Mouse (Mus musculus): ENCODE measurements at regions not wholly inside any gene's neighbourhood (a gene's known extent, or its start where the extent isn't known, plus 50 kb on each side); places are given as distances from the start of the nearest gene placed in this dataset.
A peak's percentile ranks its signal among the peaks of the same experiment; 100 is the strongest.

DNA sequence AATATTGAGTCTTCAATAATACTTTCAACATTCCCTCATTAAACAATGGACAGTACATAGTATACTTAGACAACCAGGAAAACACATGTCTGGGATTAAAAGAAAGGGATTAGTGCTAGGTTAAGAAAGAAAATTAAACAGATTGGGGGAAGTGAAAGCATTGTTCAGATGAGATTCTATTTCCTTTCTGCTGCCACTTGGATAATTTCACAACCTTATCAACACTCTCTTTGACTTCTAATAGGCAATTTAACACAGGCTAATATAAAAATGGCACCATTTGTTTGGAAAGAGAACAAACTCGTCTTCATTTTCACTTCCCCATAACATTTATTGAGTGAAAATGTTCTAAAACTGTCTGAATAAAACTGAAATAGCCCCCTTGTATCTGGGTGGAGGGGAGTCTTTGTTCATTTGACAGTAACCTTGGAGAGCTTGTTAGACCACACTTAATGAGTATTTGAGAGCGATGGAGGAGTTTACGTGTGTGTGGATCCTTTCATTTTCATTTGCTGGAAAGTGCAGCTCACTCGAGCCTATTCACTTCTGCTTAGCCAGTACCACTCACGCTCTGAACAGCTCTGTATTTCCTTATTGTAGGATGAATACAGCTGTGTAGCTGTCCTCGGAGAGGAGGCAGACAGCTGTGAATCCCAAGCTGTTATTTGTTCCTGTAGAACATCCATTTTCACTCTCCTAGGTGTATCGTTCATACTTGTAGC is 366.7 kb downstream of the Kctd12 start:
- DNase-seq: no peak

DNA sequence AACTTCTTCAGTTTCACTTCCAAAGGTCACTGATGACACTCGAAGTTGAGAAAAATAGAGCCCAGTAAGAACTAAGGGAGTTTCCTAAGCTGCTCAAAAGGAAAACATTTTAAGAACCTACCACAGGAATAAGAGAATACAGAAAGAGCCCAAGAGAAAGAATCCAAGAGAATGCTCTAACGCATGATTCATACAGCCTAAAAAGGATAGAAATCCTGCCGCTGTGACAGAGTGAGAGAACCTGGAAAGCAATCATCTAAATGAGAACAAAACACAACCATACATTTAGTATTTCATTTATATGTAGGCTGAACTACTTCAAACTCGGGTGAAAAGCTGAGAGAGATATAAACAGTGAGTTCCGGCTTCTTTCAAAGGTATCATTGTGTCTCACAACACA is 376.4 kb downstream of the Kctd12 start:
- DNase-seq: no peak

DNA sequence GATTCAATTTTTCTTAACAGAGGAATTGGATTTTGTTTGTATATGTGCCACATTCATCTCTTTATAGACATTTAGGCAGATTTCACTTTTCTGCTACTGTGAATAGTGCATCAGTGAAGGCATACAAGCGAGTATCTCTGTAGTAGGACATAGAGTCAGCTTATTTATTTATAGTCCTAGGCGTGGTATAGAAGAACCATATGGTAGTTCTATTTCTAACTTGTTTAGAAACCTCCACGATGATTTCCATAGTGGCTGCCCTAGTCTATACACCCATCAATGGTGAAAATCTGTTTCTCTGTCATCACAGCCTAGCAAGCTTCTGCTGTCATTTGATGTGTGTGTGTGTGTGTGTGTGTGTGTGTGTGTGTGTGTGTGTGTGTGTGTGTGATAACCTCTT is 387.6 kb downstream of the Kctd12 start:
- no peak for DNase-seq

DNA sequence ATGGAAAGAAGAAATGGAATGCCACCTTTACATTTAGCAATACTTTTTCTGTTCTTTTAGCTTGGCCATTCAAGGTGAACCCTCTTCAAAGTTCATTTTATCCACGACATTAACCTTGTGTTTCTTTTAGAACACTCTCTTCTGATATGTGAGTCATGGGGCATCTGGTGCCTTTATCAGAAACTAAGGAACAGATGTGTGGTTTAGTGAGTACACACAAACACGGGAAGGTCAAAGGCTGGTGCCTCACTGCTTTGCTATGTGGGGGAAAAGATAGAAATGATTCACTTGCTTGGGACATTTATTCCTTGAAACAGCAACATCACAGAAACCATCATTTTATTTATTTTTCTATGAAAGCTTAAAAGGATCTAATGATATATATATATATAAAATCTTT is 428.7 kb downstream of the Kctd12 start:
- no peak for DNase-seq

DNA sequence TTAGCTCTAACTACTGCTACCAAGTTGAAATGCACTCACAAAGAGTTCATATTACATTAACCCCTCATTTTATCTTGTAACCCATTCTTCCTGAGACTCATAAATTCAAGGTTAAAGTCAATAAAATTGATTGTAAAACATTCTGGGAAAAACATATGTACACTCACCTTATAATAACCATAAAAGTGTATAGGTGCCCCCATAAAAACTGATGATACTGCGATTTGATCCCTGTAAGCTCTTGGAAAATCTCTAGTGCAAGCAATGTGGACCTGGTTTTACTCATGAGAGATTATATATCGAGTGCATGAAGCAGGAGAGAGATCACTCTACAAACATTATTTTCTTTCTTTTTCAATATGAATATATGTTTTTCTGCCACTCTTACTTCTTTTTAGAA is 429.8 kb downstream of the Kctd12 start:
- DNase-seq: no peak

DNA sequence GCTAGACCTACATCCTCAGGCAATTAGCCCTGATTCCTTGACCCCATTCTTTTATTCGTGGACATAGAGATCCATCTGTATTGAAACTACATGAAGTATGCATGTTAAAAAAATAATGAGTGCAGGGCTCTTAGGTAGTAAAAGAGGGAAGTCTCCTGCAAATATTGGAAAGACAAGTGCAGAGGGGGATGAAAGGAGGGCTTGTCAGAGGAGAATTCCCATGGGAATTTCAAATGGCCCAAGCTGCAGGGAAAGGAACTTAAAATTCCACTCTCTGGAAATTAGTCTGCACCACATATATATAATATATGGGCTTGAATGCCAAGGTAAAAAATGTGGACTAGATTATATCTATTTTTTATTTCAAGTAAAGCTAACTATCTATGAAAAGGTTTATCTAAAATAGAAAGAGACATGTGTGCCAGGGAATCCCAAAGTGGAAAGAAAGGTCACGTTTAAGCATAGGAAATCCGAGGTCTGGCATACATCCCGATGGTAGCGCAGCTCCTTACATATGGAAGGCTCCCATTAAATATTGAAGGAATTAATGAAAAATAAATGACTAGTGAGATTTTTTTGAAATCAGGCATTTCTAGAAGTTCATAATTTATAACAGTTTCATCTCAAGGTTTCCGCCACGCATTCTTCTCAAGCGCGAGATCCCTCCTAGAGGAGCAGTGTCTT is 457.4 kb downstream of the Kctd12 start:
- DNase-seq: no peak

DNA sequence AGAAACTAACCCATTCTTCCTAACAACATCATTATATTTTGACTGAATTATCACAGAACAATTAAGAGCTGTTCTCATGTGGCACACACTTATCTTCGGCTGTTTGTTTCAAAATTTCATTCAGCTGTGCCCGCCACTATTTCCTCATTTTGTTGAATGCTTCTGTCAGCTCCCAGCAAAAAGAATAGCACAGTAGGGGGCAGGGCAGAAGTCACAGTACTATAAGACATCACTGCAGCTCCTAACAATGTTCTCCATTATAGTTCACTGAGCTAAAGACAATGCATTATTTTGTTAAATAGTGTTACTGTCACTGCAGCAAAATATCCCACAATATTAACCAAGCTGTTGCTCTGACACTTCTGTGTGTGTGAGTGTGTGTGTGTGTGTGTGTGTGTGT is 465.7 kb downstream of the Kctd12 start:
- no peak for DNase-seq

DNA sequence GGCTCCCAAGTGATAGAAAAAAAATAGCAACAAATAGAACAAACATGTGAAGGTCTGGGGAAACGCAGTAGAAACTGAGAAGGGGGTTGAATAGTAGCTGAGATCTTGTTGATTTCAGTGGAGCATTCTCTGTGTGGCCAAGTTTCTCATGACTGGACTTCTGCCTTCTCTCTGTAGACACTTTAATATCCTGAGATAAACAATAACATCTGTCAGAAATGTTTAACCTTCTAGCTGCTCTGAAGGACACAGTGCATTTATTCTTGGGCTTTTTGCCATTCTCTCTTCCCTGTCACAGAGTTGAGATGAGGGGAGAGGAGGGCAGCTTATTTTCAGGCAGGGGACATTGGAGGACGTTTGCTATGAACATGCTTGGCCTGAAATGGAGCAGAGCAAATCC is 467.9 kb downstream of the Kctd12 start:
- DNase-seq: no peak

DNA sequence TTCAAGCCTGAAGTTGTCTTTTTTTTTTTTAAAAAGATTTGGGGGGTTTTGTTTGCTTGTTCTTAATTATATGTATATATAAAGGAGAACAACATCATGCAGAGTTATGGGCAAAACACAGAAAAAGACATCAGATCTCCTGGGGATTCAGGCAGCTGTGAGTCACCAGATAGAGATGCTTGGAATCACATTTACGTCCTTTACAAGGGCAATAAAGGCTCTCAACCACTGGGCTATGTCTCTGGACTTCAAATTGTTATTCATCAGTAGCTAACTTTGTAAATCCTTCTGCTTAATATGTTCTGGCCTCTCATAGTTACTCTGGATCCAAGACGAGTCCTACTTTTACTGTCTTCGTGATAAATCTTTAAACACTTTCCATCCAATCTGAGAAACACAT is 469.8 kb downstream of the Kctd12 start:
- no peak for DNase-seq

DNA sequence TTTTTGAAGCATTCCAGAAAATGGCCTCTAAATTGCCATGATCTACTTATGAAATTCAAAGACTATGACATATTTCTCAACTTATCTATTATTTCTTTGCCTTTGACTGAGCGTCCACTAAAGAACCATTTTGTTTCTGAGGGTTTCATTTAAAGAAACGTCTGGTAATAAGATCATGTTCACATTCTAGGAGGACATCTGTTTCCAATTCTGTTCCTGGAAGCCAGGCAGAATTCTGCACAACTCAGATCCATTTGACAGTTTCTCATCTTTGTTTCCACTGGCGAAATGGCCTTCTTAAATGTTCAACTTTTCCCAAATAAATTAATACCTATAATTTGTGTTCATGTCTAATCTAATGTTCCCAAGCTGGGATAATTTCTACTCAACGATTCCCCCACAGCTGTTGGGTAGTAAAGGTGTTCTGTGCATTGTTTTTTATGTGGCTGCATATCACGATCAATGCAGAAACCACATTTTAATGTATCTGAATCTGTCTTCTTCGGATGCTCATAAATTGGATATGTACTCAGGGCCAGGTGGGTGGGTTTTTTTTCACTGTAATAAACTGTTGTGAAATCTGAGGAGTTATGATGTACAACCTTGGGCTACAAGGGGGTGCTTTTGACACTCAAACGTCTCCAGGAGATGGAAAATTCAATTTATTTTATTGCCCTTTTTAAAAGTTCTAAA is 470.6 kb downstream of the Kctd12 start:
- DNase-seq: no peak

DNA sequence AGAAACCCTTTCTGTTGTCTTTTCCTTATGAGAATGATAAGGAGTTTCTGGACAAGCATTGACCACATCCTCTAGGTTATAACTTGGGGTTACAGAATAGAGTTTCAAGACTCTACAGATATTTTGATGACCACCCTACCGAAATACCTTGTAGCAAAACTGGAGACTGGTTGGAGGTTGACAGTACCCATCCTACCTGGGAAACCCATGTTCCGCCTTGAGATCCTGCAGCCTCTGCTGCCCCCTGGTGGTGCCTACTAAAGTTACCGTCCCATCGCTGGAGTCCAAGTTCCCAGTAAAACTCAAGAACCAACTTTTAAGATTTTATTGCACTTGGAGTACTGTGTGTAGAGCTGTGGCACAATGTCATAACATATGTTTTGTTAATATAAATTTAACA is 472.1 kb downstream of the Kctd12 start:
- DNase-seq: peak; percentile 59

DNA sequence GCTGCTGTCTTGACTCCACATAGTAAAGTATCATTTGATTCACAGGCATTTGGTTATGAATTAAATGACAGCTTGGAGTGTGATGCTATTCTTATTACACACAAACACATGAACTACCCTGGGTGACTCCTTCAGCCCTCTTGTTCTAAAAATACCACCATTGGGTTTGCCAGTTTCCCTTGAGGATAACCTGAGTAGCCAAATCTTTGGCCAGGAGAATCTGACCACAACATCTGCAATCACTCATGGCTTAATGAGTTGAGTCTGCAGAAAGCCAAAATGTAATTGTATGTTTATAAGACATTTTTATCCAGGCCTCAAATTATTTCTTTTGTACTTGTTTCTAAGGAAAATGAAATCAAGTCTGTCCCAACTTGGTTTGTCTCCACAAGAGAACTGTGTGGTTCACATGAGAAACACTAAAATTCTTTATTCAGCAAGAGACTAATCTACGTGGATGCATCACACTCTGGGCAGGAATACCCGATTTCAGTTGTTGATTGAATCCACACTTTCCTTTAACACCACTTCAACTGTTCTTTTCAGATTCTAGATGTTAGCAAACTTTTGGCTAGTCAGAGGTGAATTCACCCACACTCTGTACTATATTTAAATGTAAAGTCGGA is 476.6 kb downstream of the Kctd12 start:
- no peak for DNase-seq

DNA sequence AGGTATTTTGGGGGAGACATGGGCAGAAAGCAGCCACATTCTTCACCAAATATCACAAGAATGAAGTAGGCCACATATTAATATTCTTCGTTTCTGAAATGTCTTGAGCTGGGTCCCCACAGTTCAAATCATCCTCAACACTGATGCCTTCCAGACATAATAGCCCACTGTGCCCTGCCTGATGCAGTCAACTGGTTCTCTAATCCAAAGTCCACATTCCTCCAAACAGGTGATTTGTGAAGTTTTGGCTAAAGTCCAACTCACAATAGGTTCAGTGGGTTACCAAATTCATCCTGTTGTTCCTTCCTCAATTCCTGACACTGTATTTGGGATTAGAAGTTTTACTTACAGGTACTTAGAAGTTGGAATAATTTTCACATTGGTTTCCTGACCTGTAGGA is 485.3 kb downstream of the Kctd12 start:
- DNase-seq: no peak

DNA sequence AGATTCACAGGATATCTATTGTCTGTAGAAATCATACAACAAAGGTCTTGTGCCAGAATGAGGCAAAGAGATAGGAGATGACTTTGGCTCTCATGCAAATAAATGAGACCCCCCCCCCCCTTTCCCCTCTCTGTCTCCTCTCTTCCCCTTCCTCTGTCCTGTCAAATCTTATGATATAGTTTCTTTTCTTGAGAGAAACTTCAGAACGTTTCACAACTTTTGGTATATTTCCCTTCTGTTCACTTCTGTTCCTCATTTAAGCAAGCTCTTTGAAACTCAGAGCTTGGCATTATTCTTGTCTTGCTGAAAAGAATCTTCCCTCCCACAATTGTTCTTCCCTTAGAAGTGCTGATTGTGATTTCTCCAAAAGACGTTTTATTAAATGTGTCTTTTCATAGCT is 490.1 kb downstream of the Kctd12 start:
- DNase-seq: no peak

DNA sequence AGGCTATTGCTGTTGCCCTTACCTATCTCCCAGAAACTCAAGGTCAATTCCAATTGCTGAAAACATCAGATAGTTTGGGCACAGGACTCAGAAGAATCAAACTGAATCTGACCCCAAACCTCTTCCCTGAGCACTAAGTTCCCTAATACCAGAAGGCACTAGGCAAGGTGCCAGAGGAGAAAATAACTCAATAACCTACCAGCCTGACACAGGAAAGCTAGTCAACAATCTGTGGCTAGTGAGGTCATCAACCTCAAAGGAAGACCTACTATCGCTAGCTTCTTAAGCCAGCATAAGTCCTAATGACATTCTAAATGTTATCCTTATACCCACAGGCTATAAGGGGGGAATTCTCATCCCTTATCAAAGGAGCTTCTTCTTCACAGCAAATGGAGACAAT is 491.2 kb downstream of the Kctd12 start:
- no peak for DNase-seq

DNA sequence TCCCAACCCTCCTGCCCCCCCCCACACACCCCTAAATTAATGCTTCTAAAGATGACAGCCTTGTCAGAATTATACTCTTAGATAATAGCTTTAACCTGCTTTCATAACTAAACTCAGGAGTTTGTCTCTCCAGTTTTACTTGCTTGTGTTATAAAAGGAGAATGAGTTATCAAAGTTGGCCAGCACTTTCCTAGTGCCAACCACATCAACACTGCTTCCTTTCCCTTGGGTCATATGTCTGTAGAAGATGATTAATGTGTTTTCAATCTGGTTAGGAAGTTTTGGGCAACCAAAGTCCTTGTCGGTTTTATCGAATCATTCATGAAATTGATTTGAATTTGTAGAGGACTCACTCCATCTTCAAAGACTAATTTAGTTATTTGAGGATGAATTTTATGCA is 505.3 kb downstream of the Kctd12 start:
- DNase-seq: no peak

DNA sequence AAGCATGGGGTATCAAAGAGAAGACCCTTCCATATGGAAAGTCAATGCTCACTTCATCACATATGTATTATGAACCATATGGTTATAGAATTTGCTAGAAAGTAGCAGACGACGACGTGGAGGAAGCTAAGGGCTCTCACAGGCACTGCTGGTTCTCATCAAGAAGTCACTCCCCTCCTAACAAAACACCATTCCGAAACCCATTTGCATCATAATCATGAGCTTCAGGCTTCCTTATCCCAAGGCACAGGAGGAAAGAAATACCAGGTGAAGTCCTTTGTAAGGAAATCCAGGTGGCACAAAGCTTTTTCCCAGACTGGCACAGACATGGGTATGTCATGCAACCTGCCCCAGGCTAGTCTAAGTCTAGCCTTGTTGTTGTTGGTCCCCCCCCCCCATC is 513.1 kb downstream of the Kctd12 start:
- DNase-seq: no peak

DNA sequence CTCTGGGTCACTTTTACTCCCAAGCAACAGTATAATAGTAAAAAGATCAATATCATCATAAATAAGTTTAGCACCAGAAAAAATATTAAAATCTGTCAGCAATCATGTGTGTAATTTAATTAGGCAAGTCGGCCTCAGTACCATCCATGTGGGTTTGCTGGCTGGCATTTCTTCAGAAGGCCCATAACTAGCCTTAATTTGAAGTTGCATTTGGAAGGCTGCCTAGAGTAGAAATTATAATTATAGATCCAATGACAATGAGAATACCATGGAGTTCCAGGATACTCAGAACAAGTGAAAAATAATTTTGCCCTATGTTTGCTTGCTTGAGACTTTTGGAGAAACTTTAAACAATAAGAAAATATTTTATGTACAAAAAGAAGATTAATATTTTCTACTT is 521.4 kb downstream of the Kctd12 start:
- DNase-seq: no peak

DNA sequence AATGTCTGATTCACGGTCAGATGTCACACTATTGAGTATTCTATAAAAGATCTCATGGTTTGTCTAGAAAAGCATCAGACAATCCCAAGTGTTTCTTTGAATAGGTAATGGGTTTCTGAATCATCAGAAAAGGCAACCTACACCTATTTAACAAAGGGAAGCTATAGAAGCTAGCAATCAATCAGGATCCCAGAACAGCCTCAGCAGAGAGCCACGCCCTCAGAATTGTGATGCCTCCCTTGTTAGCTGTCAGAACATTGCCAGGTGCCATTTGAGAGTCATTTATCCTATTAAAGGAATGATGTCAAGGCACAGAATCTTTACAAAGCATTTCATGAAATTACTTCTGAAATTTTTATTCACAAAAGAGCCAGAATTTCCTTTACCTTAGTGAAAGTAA is 542.7 kb downstream of the Kctd12 start:
- DNase-seq: no peak

DNA sequence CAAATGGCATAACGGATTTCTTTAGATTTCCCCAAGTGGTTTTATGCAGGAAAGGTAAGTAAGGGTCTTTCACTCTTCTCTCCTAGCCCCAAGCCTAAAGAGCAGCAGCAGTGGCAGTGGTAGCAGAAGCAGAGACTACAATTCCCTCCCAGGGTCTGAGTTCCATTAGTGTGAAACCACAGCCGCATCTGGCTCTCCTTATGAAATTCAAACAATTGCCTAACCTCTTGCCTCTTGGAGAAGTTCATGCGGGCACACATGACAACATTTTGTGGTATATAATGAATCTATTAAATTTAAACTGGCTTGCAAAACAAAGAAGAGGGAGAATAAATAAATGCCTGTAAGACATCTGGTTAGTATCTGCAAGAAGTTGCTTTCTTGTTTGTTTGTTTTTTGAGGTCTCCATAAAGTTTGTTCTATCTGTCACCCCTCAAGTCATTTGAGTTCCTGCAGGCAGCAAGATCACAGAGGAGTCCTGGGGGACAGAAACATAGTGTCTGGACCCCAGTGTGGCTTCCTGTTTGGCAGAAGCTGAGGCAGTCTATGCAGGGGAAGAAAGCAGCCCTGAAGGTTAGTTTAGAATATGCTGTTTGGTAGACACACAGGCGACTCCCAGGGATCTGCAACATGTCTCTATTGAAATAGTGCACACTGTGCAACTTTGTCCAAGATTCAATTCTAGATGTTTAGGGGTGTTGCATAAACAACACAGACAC is 578.9 kb downstream of the Kctd12 start:
- no peak for DNase-seq

DNA sequence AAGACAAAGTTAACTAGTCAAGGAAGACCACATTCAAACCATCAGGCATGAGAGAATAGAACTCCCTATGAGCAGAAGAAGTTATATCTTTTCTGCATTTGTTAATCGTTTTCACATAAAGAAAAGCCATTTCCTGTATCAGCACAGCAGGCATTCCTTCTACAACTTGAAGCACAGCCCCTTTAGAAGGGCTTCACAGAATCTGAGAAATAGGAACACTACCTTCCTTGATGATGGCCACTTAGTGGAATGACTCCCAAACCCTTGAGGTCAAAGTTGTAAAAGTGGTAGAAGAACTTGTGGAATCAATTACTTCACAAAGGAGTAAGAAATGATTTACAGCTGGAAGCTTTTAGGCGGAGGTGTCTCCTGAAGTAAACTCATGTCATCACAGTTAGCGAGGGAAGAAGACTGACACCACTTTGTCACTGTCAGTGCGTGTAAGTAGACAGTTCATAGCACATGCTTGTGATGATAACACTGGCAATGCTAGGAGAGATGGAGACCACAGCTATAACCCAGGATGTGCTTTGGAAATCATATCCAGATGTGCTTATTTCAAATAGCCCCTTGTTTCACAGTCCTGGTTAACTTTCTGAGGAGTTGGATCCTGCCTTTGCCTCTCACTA is 580.3 kb downstream of the Kctd12 start:
- DNase-seq: no peak

DNA sequence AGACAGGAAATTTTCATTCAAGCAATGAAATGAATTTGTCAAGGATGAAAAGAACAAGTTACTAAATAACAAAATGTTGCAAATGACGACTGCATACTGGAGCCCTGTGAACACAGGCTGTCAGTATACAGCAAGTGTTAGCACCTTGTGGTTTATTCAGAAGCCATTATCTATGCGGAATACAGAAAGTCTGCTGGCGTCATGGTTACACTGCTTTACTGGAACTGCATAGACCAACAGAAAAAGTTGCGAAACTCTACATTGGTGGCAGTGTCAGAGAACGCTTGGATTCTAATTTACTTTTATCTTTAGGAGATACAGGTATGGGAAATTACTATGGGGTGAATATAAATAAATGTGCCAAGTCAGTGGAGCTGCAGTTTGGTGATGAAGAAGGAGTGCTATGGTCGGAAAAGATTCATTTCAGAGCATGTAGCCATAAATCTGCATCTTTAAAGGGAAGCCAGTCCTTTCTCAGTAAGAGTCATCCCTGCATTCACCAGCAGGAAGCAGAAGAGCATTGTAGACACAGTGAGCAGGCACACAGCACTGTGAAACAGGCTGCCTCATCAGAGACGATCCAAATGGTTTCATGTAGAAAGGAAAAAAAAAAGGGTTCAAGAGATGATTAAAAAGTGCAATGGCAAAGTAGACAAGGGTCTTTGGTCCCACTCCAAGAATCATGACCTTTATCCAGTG is 586.3 kb downstream of the Kctd12 start:
- no peak for DNase-seq
